Comparison of ENCODE assay signal across 8 mouse cellular contexts in genomic region chr4:102572591-102572990, GRCm38 (mm10).
DNase-seq lines count a peak whose midpoint lies in the region; ATAC-seq and TF ChIP-seq lines count a peak whose summit lies in the region.

No protein-coding gene starts in this region.

- peak overlapping the region; percentile 68 for H3K9ac ChIP-seq in liver, adult 2 months (ENCODE audit: low read depth, low read length)
- H3K9ac ChIP-seq in embryonic facial prominence, embryonic 13.5 days, result no peak overlapping the region
- peak overlapping the region; percentile 40; the same call in 1 of the 2 replicates for H3K9ac ChIP-seq in liver, embryonic 12.5 days

- H3K36me3 ChIP-seq in liver, adult 2 months (ENCODE audit: control insufficient read depth, insufficient read depth, low read length), result 0 out of 2 replicates have a peak, but pooled peaks cover 1% of the 10 kb centered on the region
- H3K36me3 ChIP-seq in embryonic facial prominence, embryonic 13.5 days, result no peaks in the 10 kb centered on the region
- H3K36me3 ChIP-seq in liver, embryonic 12.5 days, result no peaks in the 10 kb centered on the region

- H3K27ac ChIP-seq in cerebellum, adult 2 months (ENCODE audit: insufficient read depth, low read length), result no peak overlapping the region
- H3K27ac ChIP-seq in liver, adult 2 months (replicated peaks; ENCODE audit: insufficient read depth, low read depth, low read length), result peak overlapping the region; percentile 97
- no peak overlapping the region for H3K27ac ChIP-seq in embryonic facial prominence, embryonic 13.5 days
- H3K27ac ChIP-seq in liver, embryonic 12.5 days, result no peak overlapping the region; the same call in 1 of the 2 replicates

- H3K9me3 ChIP-seq in embryonic facial prominence, embryonic 13.5 days, result no peaks in the 10 kb centered on the region
- H3K9me3 ChIP-seq in liver, embryonic 12.5 days (replicated peaks), result no peaks in the 10 kb centered on the region

- ATAC-seq in embryonic facial prominence, embryonic 13.5 days (ENCODE audit: insufficient number of reproducible peaks, insufficient read depth, low FRiP score, low TSS enrichment, low read depth), result no peak
- ATAC-seq in liver, embryonic 12.5 days, result no peak

- WGBS in cerebellum, adult 2 months, result 90% methylated on average over 3 of the region's 3 CpGs
- WGBS in liver, adult 2 months, result 38% methylated on average over 3 of the region's 3 CpGs
- WGBS in embryonic facial prominence, embryonic 13.5 days, result 77% methylated on average over 3 of the region's 3 CpGs
- WGBS in liver, embryonic 12.5 days (ENCODE audit: insufficient replicate concordance), result 56% methylated on average over 3 of the region's 3 CpGs

- no peak for TF ChIP-seq CTCF in cerebellum, adult 2 months (IDR thresholded peaks at IDR 0.05; ENCODE audit: borderline replicate concordance, insufficient read depth, low read depth, low read length)
- no peak for TF ChIP-seq CTCF in liver, adult 2 months (IDR thresholded peaks at IDR 0.05; ENCODE audit: low read depth, low read length)

- TF ChIP-seq POLR2A in cerebellum, adult 2 months (IDR thresholded peaks at IDR 0.05; ENCODE audit: borderline replicate concordance, insufficient read depth, low read length), result no peak
- no peak for TF ChIP-seq POLR2A in liver, adult 2 months (IDR thresholded peaks at IDR 0.05; ENCODE audit: extremely low read depth, insufficient read depth, low read length)

- H3K4me2 ChIP-seq in embryonic facial prominence, embryonic 13.5 days, result peak overlapping the region; percentile 91
- peak overlapping the region; percentile 91 for H3K4me2 ChIP-seq in liver, embryonic 12.5 days

- H3K4me1 ChIP-seq in cerebellum, adult 2 months (ENCODE audit: control insufficient read depth, insufficient read depth, low read length), result peaks cover 32% of the 10 kb centered on the region
- peaks cover 31% of the 10 kb centered on the region for H3K4me1 ChIP-seq in liver, adult 2 months (ENCODE audit: control insufficient read depth, insufficient read depth, low read length)
- peaks cover 35% of the 10 kb centered on the region for H3K4me1 ChIP-seq in embryonic facial prominence, embryonic 13.5 days
- H3K4me1 ChIP-seq in liver, embryonic 12.5 days, result peaks cover 84% of the 10 kb centered on the region

- no peaks in the 10 kb centered on the region for H3K27me3 ChIP-seq in cerebellum, adult 2 months (ENCODE audit: control insufficient read depth, insufficient read depth, low read length)
- no peaks in the 10 kb centered on the region for H3K27me3 ChIP-seq in liver, adult 2 months (ENCODE audit: control insufficient read depth, insufficient read depth, low read length)
- H3K27me3 ChIP-seq in embryonic facial prominence, embryonic 13.5 days, result no peaks in the 10 kb centered on the region
- H3K27me3 ChIP-seq in liver, embryonic 12.5 days (replicated peaks), result no peaks in the 10 kb centered on the region

- peaks cover 23% of the 10 kb centered on the region; the same call in 1 of the 2 replicates for H3K79me2 ChIP-seq in liver, adult 2 months (ENCODE audit: control insufficient read depth, insufficient read depth, low read length)

- peak overlapping the region; percentile 8 for H3K4me3 ChIP-seq in cerebellum, adult 2 months (replicated peaks; ENCODE audit: insufficient read depth, low read depth, low read length)
- H3K4me3 ChIP-seq in liver, adult 2 months (ENCODE audit: insufficient read depth, low read depth, low read length), result peak overlapping the region; percentile 58
- no peak overlapping the region for H3K4me3 ChIP-seq in embryonic facial prominence, embryonic 13.5 days
- H3K4me3 ChIP-seq in liver, embryonic 12.5 days, result peak overlapping the region; percentile 44

- no peak for DNase-seq in cerebellum, adult 2 months
- no peak for DNase-seq in cerebellum, adult 18-20 months
- DNase-seq in liver, adult 2 months (ENCODE audit: extremely low read depth, low read depth, low spot score), result peak; percentile 52
- no peak for DNase-seq in liver
- no peak for DNase-seq in frontal cortex, adult 2 months (ENCODE audit: extremely low spot score in 1 of 2, low spot score in 1 of 2)
- DNase-seq in left cerebral cortex, adult 11 months (ENCODE audit: low spot score), result no peak
